Mouse (Mus musculus) heart, embryonic 10.5 days (tissue): ENCODE measurements around the gene D6Ertd527e. TPM values are rescaled to one million over a fixed set of nuclear protein-coding genes. Genes with fewer than 3 reads are reported as not detected.

Experiments
- DNase-seq: peaks from one replicate; pipeline ENCODE4 v3.0.0-alpha.2; 2017; ENCODE audit warnings: low spot score
- H3K27ac ChIP-seq: fragments of 300-500 bp; sonication (generic); 2 replicates; pipeline ENCODE4 v1.5.1; 2016; ENCODE audit warnings: mild to moderate bottlenecking
- H3K27me3 ChIP-seq: fragments of 300-500 bp; sonication (generic); 2 replicates; pipeline ENCODE4 v1.6.1; 2016; ENCODE audit warnings: mild to moderate bottlenecking; ENCODE audit not compliant: poor library complexity, insufficient read depth, severe bottlenecking
- H3K36me3 ChIP-seq: fragments of 300-500 bp; sonication (generic); 2 replicates; pipeline ENCODE4 v1.6.1; 2016; ENCODE audit warnings: mild to moderate bottlenecking, moderate library complexity
- H3K4me1 ChIP-seq: fragments of 300-500 bp; sonication (generic); 2 replicates; pipeline ENCODE4 v1.6.1; 2016; ENCODE audit warnings: mild to moderate bottlenecking
- H3K4me3 ChIP-seq: fragments of 300-500 bp; sonication (generic); 2 replicates; pipeline ENCODE4 v1.5.1; 2016; ENCODE audit warnings: mild to moderate bottlenecking, moderate library complexity
- H3K9me3 ChIP-seq: fragments of 300-500 bp; sonication (generic); 2 replicates; pipeline ENCODE4 v1.6.1; 2016; ENCODE audit warnings: mild to moderate bottlenecking, moderate library complexity
- WGBS: fragments of 180-500 bp; shearing (Covaris S2); methylation state at CpG from one replicate; pipeline ENCODE4 v1.1.7; 2016; 5-methylcytosine and 5-hydroxymethylcytosine counted together
- polyA plus RNA-seq: library from polyadenylated mRNA; unstranded; fragments of >200 nt; fragmentation: Nextera tagmentation; extraction: Ambion mirVana; gene quantifications from 2 replicates; pipeline ENCODE4 v1.2.1, GENCODE M21; 2016

D6Ertd527e gene
- polyA plus RNA-seq, 1 experiment from 2014 or later, result not detected

DNA sequence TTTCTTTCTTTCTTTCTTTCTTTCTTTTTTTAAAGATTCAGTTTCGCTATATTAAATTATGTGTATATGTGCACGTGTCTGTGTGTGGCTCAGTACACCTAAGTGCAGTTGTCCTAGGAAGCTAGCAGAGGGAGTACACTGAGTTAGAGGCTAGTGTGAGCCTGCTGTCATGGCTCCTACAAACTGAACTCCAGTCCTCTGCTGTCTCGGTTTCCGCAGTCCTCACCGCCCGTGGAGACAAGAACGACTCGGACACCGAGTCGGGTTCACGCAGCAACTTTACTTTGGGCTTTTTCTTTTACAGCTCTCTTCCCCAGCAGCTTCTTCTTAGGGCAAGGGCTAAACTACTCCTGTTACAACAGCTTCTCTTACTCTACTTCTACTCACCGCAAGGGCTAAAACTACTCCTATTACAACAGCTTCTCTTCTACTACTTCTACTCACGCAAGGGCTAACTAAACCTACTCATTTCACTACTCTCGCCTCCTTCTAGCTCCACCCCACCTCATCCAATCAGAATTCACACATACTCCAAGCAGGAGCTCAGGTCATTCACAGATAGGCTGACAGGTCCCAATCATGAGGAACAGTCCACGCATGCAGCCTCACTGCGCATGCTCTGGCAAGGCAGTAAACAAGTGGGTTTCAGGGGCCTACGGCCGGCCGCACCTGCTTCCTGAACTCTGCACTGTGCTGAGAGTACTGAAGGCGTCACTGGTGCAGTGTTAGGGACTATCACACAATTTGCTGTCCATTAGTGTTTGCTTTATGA, 14.7 kb downstream of the D6Ertd527e start:
- Histone ChIP-seq H3K4me3 (no peak overlapping the region), H3K4me1 (peaks cover 10% of the 10 kb centered on the region; the same call in 1 of the 2 replicates), H3K36me3 (no peaks in the 10 kb centered on the region), H3K27me3 (no peaks in the 10 kb centered on the region), H3K27ac (no peak overlapping the region), H3K9me3 (no peaks in the 10 kb centered on the region)
- WGBS, result 83% methylated on average over 20 of the region's 20 CpGs
- no peak for DNase-seq

DNA sequence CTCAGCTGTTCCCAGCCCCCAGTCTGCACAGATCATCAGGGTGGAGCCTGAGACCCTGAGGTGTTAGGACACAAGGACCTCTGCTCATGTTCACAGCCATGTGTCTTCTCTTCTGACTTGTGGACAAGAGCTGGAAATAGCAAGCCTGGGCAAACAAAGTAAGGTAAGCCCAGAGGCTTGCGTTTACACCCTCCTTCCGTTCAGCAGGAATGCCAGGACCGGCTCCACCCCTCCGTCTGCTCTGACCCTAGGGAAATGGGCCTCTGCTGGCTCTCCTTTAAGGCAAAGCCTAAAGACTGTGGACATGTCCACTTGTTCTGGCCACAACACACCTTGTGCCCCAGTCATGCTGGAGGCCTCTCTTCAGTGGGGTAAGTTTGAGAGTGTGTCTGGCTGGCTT, 15.4 kb downstream of the D6Ertd527e start:
- Histone ChIP-seq H3K4me3 (no peak overlapping the region), H3K27ac (no peak overlapping the region), H3K36me3 (no peaks in the 10 kb centered on the region), H3K4me1 (peaks cover 10% of the 10 kb centered on the region; the same call in 1 of the 2 replicates), H3K9me3 (no peaks in the 10 kb centered on the region), H3K27me3 (no peaks in the 10 kb centered on the region)
- 50% methylated on average over 4 of the region's 4 CpGs for WGBS
- DNase-seq, result no peak

DNA sequence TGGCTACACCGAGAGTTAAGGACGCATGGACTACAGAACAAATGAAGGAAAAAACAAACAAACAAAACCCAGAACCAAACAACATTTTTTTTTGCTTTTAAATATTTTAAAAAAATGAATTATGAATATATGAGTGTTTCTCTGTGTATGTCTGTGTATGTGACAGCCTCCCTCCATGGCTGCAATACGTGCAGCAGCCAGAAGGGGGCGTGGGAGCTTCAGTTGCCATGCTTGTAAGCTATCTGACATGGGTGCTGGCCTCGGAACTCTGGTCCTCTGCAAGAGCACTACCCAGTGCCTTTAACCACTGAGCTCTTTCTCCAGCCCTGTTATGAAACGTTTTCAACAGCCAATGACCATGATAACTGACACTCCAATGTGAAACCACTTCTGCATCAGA, 16.1 kb downstream of the D6Ertd527e start:
- Histone ChIP-seq H3K9me3 (no peaks in the 10 kb centered on the region), H3K27ac (no peak overlapping the region), H3K36me3 (no peaks in the 10 kb centered on the region), H3K4me3 (no peak overlapping the region), H3K27me3 (no peaks in the 10 kb centered on the region), H3K4me1 (peaks cover 10% of the 10 kb centered on the region; the same call in 1 of the 2 replicates)
- DNase-seq, result no peak
- 86% methylated on average over 6 of the region's 6 CpGs for WGBS

DNA sequence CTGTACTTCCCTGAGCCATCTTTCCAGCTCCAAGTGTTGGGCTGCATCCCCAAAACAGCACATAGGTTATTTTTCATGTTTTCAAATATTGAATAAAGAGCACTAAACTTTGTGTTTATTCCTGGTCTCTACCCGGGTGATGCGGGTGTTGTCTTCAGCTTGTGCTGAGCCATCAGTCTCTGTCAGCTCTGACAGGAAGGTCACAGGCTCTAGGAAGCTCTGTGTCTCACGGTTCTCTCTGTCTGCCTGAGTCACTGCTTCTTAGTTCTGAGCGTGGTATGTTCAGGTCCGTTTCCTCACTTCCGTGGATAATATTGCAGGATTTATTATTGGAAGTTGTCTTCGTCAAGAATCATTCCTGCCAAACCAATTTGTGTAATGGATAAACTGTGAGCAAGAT, 17.4 kb downstream of the D6Ertd527e start:
- Histone ChIP-seq H3K27me3 (no peaks in the 10 kb centered on the region), H3K9me3 (no peaks in the 10 kb centered on the region), H3K4me1 (peaks cover 12% of the 10 kb centered on the region; the same call in 1 of the 2 replicates), H3K4me3 (no peak overlapping the region), H3K36me3 (no peaks in the 10 kb centered on the region), H3K27ac (no peak overlapping the region)
- WGBS, result 67% methylated on average over 7 of the region's 7 CpGs
- no peak for DNase-seq

- peaks cover 19% of the 10 kb centered on the region; the same call in 1 of the 2 replicates for H3K4me1 ChIP-seq
- H3K27me3 ChIP-seq, result no peaks in the 10 kb centered on the region
- DNase-seq, result no peak
- 82% methylated on average over 6 of the region's 6 CpGs for WGBS
- no peak overlapping the region for H3K27ac ChIP-seq
- H3K9me3 ChIP-seq, result no peaks in the 10 kb centered on the region
- no peaks in the 10 kb centered on the region for H3K36me3 ChIP-seq
- no peak overlapping the region for H3K4me3 ChIP-seq
Observed at GRCm38 (mm10) chr6:87123406-87123805, 18.9 kb downstream of the D6Ertd527e start.

- Histone ChIP-seq H3K27ac (no peak overlapping the region), H3K36me3 (no peaks in the 10 kb centered on the region), H3K4me3 (no peak overlapping the region), H3K4me1 (peaks cover 19% of the 10 kb centered on the region; the same call in 1 of the 2 replicates), H3K27me3 (no peaks in the 10 kb centered on the region), H3K9me3 (no peaks in the 10 kb centered on the region)
- no peak for DNase-seq
- 79% methylated on average over 4 of the region's 4 CpGs for WGBS
Observed at GRCm38 (mm10) chr6:87123973-87124372, 19.4 kb downstream of the D6Ertd527e start.

DNA sequence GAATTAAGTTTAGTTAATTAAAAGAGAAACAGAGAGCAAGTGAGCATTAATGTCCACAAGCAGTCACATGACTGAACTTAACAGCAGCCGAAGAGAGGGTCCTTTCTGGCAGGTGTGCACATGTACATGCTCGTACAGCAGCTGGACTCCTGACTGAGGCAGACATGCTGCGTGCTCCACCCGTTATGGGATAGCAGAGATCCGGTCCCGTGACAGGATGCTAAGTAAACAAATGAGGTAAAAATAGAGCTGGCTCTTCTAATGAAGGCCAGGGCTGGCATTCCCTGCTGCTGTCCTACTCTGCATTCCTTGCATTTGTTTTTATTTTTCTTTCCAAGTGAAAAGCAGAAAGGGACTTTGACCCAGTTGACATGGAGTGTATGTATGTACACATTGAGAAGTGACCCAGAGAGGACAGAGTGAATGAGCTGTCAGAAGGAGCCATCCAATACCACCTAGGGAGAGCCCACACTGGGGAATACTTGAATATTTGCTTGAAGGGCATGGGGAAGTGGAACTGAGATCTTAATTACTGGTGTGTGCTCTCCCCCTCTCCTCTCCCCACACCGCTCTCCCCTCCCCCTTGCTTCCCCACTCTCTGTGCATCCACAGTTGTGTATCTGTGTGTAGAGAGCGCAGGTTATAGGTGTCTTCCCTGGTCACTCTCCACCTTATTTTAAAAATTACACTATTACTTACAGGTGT, 22.7 kb downstream of the D6Ertd527e start:
- Histone ChIP-seq H3K4me3 (no peak overlapping the region), H3K4me1 (peaks cover 9% of the 10 kb centered on the region; the same call in 1 of the 2 replicates), H3K27ac (no peak overlapping the region), H3K36me3 (no peaks in the 10 kb centered on the region), H3K27me3 (no peaks in the 10 kb centered on the region), H3K9me3 (no peaks in the 10 kb centered on the region)
- 50% methylated on average over 8 of the region's 8 CpGs for WGBS
- no peak for DNase-seq

GRCm38 (mm10) chr6:87129861-87130260, 25.3 kb downstream of the D6Ertd527e start:
- no peak for DNase-seq
- Histone ChIP-seq H3K36me3 (no peaks in the 10 kb centered on the region), H3K4me1 (peaks cover 9% of the 10 kb centered on the region; the same call in 1 of the 2 replicates), H3K27ac (no peak overlapping the region), H3K9me3 (no peaks in the 10 kb centered on the region), H3K27me3 (no peaks in the 10 kb centered on the region), H3K4me3 (no peak overlapping the region)
- 92% methylated on average over 8 of the region's 8 CpGs for WGBS

GRCm38 (mm10) chr6:87130628-87131027, 26.1 kb downstream of the D6Ertd527e start:
- Histone ChIP-seq H3K4me1 (peaks cover 9% of the 10 kb centered on the region; the same call in 1 of the 2 replicates), H3K27ac (no peak overlapping the region), H3K27me3 (no peaks in the 10 kb centered on the region), H3K4me3 (no peak overlapping the region), H3K9me3 (no peaks in the 10 kb centered on the region), H3K36me3 (no peaks in the 10 kb centered on the region)
- WGBS, result 84% methylated on average over 7 of the region's 7 CpGs
- DNase-seq, result no peak

DNA sequence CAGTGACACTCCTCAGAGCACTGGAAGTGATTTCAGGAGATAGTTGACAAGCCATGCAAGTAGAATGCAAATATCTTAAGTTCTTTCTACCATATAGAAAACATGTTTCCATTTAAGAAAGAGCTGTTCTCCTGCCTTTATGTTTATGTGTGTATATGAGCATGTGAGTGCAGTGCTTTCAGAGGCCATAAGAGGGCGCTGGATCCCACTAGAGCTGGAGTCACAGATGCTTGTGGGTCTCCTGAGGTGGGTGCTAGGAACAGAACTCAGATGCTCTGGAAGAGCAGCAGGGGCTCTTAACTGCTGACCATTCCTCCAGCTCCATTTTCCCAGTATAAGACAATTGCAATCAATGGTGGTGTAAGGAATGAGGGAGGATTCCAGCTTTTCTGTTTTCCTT, 26.5 kb downstream of the D6Ertd527e start:
- 67% methylated on average over 1 of the region's 1 CpGs for WGBS
- no peaks in the 10 kb centered on the region for H3K9me3 ChIP-seq

GRCm38 (mm10) chr6:87133520-87133919, 29.0 kb downstream of the D6Ertd527e start:
- no peaks in the 10 kb centered on the region; the same call in 1 of the 2 replicates for H3K4me1 ChIP-seq
- H3K27ac ChIP-seq, result no peak overlapping the region
- H3K9me3 ChIP-seq, result no peaks in the 10 kb centered on the region
- 92% methylated on average over 3 of the region's 3 CpGs for WGBS
- H3K27me3 ChIP-seq, result no peaks in the 10 kb centered on the region
- H3K36me3 ChIP-seq, result peaks cover 4% of the 10 kb centered on the region; the same call in 1 of the 2 replicates
- no peak for DNase-seq
- H3K4me3 ChIP-seq, result no peak overlapping the region

More for the DNA sequence above, 26.5 kb downstream of the D6Ertd527e start:
- Histone ChIP-seq H3K4me3 (no peak overlapping the region), H3K27ac (no peak overlapping the region), H3K4me1 (peaks cover 9% of the 10 kb centered on the region; the same call in 1 of the 2 replicates), H3K27me3 (no peaks in the 10 kb centered on the region), H3K36me3 (no peaks in the 10 kb centered on the region)
- no peak for DNase-seq

DNA sequence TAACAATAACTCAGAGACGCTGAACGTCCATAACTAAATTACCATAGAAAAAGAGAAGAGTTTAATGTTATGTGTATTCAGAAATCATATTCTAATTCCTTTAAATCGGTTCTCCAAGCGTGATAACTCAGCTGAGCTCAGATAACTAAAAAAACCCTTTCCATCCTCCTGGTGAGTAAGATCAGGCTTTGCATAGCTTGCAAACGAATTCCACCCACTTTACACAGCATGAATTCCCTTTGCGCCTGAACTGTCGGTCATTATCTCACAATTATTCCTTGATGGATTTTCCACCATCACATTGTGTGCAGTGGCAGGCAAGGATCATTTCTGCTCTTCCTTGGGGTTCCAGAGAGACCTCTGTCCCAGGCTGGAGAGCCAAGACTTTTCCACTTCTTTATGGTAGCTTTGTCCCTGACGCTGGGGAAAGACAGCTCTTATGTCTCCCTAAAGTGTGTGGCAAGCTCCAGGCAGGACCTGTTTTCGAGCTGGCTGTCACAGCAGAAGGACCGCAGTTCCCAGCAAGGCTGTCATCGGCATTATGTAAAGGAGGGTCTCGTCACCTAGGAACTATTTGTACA, 29.5 kb downstream of the D6Ertd527e start:
- Histone ChIP-seq H3K4me1 (no peaks in the 10 kb centered on the region; the same call in 1 of the 2 replicates), H3K4me3 (no peak overlapping the region), H3K27ac (no peak overlapping the region), H3K27me3 (no peaks in the 10 kb centered on the region), H3K36me3 (peaks cover 4% of the 10 kb centered on the region; the same call in 1 of the 2 replicates), H3K9me3 (no peaks in the 10 kb centered on the region)
- no peak for DNase-seq
- WGBS, result 71% methylated on average over 12 of the region's 12 CpGs

GRCm38 (mm10) chr6:87138479-87138878, 33.9 kb downstream of the D6Ertd527e start:
- H3K9me3 ChIP-seq, result no peaks in the 10 kb centered on the region
- H3K4me1 ChIP-seq, result peaks cover 9% of the 10 kb centered on the region
- no peak overlapping the region for H3K27ac ChIP-seq
- peaks cover 4% of the 10 kb centered on the region; the same call in 1 of the 2 replicates for H3K36me3 ChIP-seq
- DNase-seq, result no peak
- 68% methylated on average over 5 of the region's 5 CpGs for WGBS
- no peaks in the 10 kb centered on the region for H3K27me3 ChIP-seq
- no peak overlapping the region for H3K4me3 ChIP-seq
